Mouse (Mus musculus) hindbrain, embryonic 11.5 days (tissue): ENCODE measurements around the gene Nfia. TPM values are rescaled to one million over a fixed set of nuclear protein-coding genes. Genes with fewer than 3 reads are reported as not detected.

Experiments
- ATAC-seq: fragments of 200-750 bp; cut with Nextera tagmentation; 2 replicates; pipeline ENCODE4 v1.8.0; 2017; ENCODE audit warnings: mild to moderate bottlenecking, moderate TSS enrichment, moderate library complexity; ENCODE audit not compliant: low FRiP score
- DNase-seq: peaks from one replicate; pipeline ENCODE4 v3.0.0-alpha.2; 2015; ENCODE audit warnings: low spot score
- H3K27ac ChIP-seq: fragments of 300-500 bp; sonication (generic); 2 replicates; pipeline ENCODE4 v1.5.1; 2014; ENCODE audit warnings: mild to moderate bottlenecking, low read depth, low read length
- H3K27me3 ChIP-seq: fragments of 300-500 bp; sonication (generic); 2 replicates; pipeline ENCODE4 v1.6.1; 2014; ENCODE audit warnings: mild to moderate bottlenecking, low read length, moderate library complexity, mixed read lengths; ENCODE audit not compliant: control insufficient read depth, insufficient read depth
- H3K36me3 ChIP-seq: fragments of 300-500 bp; sonication (generic); 2 replicates; pipeline ENCODE4 v1.6.1; 2014; ENCODE audit warnings: mild to moderate bottlenecking, low read length, moderate library complexity, mixed read lengths; ENCODE audit not compliant: control insufficient read depth, insufficient read depth
- H3K4me1 ChIP-seq: fragments of 300-500 bp; sonication (generic); replicated peaks from 2 replicates; pipeline ENCODE4 v1.6.1; 2014; ENCODE audit warnings: low read length, mixed read lengths; ENCODE audit not compliant: control insufficient read depth, insufficient read depth
- H3K4me2 ChIP-seq: fragments of 300-500 bp; sonication (generic); replicated peaks from 2 replicates; pipeline ENCODE4 v1.6.1; 2014; ENCODE audit warnings: mild to moderate bottlenecking, low read depth, low read length
- H3K4me3 ChIP-seq: fragments of 300-500 bp; sonication (generic); 2 replicates; pipeline ENCODE4 v1.5.1; 2014; ENCODE audit warnings: low read depth, low read length
- H3K9ac ChIP-seq: fragments of 300-500 bp; sonication (generic); 2 replicates; pipeline ENCODE4 v1.6.1; 2014; ENCODE audit warnings: low read depth, low read length
- H3K9me3 ChIP-seq: fragments of 300-500 bp; sonication (generic); 2 replicates; pipeline ENCODE4 v1.6.1; 2016; ENCODE audit warnings: low read length; ENCODE audit not compliant: control insufficient read depth
- WGBS: fragments of 180-500 bp; shearing (Covaris S2); extraction: QIAGEN DNeasy Blood & Tissue Kit; methylation state at CpG from one replicate; pipeline ENCODE4 v1.1.7; 2014; 5-methylcytosine and 5-hydroxymethylcytosine counted together
- polyA plus RNA-seq: library from polyadenylated mRNA; unstranded; fragments of >200 nt; fragmentation: Nextera tagmentation; extraction: Ambion mirVana; gene quantifications from 2 replicates; pipeline ENCODE4 v1.2.1, GENCODE M21; 2014

Nfia gene
- polyA plus RNA-seq, 1 experiment from 2014 or later = 45.6 TPM

DNA sequence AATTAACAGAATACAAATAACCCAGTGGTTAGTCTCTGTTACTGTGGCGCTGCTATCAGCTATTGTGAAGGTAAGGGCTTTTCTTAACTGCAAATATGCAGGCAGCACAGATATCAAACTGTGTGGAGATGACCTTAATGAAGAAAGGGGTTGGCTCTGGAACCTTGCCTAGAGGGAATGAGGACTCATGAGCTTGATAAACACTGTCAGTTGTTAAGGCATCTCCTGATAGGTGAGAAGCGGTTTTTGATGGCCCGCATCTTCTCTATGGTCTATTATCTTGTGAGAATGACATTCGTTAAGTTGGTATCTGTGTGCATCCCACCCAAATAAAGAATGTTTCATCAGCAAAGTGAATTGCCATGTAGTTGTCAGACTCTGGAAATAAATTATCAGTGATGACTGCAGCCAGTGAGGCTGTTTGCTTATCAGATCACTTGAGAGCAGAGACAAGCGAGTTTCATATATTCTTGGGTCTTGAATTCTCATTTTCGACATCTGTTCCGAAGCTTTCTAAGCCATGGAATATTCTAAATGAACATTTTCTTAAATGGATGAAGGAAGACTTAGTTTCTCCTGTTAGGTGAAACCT lies 37.9 kb downstream of the Nfia start:
- Histone ChIP-seq H3K4me3 (no peak overlapping the region), H3K4me2 (no peak overlapping the region), H3K27me3 (no peaks in the 10 kb centered on the region), H3K9me3 (no peaks in the 10 kb centered on the region), H3K4me1 (0 out of 2 replicates have a peak, but pooled peaks cover under 1% of the 10 kb centered on the region), H3K36me3 (no peaks in the 10 kb centered on the region), H3K27ac (no peak overlapping the region), H3K9ac (no peak overlapping the region)
- WGBS = 91% methylated on average over 7 of the region's 7 CpGs
- DNase-seq = no peak
- ATAC-seq = no peak

- 88% methylated on average over 5 of the region's 5 CpGs for WGBS
- Histone ChIP-seq H3K9ac (no peak overlapping the region), H3K4me1 (no peaks in the 10 kb centered on the region), H3K4me3 (no peak overlapping the region), H3K9me3 (no peaks in the 10 kb centered on the region), H3K36me3 (no peaks in the 10 kb centered on the region), H3K27me3 (no peaks in the 10 kb centered on the region), H3K4me2 (no peak overlapping the region), H3K27ac (no peak overlapping the region)
- ATAC-seq (no peak), DNase-seq (no peak)
Measured at GRCm38 (mm10) chr4:97813035-97813434, 40.5 kb downstream of the Nfia start.

GRCm38 (mm10) chr4:97813996-97814395 lies 41.5 kb downstream of the Nfia start:
- H3K9me3 ChIP-seq = no peaks in the 10 kb centered on the region
- 83% methylated on average over 4 of the region's 4 CpGs for WGBS
- no peak overlapping the region for H3K9ac ChIP-seq
- no peak for DNase-seq
- H3K27me3 ChIP-seq = no peaks in the 10 kb centered on the region
- no peak for ATAC-seq
- H3K4me1 ChIP-seq = no peaks in the 10 kb centered on the region; the same call in 1 of the 2 replicates
- H3K4me2 ChIP-seq = no peak overlapping the region
- no peak overlapping the region for H3K27ac ChIP-seq
- no peak overlapping the region for H3K4me3 ChIP-seq
- no peaks in the 10 kb centered on the region for H3K36me3 ChIP-seq

DNA sequence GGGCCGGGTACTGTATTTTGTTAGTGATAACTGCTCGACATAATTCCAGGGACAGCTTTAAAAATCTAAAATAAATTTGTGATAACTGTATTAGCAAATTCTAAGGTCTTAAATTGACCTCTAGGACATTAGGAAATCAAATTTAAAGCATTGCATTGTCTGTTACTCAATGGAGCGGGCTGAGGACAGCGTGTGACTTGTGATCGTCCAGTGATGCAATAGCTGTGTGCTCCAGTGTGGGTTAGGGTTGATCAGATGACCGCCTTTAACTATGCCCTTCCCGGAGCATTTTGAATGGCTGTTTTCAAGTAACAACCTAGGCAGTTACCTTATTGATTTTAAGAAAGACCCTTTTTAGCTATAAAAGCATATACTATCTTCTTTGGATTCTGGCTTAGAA lies 42.0 kb downstream of the Nfia start:
- Histone ChIP-seq H3K27me3 (no peaks in the 10 kb centered on the region), H3K36me3 (no peaks in the 10 kb centered on the region), H3K4me3 (no peak overlapping the region), H3K27ac (no peak overlapping the region), H3K9ac (no peak overlapping the region), H3K4me2 (no peak overlapping the region), H3K4me1 (no peaks in the 10 kb centered on the region; the same call in 1 of the 2 replicates), H3K9me3 (no peaks in the 10 kb centered on the region)
- DNase-seq (no peak), ATAC-seq (no peak)
- WGBS = 87% methylated on average over 7 of the region's 7 CpGs

DNA sequence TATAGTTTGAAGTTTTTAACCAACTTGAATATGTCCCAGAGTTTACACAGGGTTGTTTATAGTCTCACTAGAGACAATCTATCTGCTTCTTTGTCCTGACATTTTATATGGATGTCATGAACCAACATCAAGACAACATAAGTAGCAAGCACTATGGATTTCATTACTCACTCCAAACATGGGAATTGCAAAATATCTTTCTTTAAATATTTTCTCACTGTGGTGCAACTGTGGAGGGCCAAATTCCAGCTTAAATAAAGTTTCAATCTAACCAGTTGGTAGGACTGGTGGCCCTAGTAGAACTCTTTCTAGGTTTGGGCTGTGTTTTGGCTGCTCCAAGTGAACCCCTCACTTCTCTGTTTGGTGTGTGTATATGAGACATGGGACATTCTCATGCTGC lies 43.5 kb downstream of the Nfia start:
- no peaks in the 10 kb centered on the region; the same call in 1 of the 2 replicates for H3K4me1 ChIP-seq
- no peak overlapping the region for H3K4me3 ChIP-seq
- DNase-seq = no peak
- no peaks in the 10 kb centered on the region for H3K36me3 ChIP-seq
- no peak overlapping the region for H3K27ac ChIP-seq
- no peak overlapping the region for H3K4me2 ChIP-seq
- no peaks in the 10 kb centered on the region for H3K9me3 ChIP-seq
- H3K27me3 ChIP-seq = no peaks in the 10 kb centered on the region
- ATAC-seq = no peak
- H3K9ac ChIP-seq = no peak overlapping the region

GRCm38 (mm10) chr4:97816753-97817152 lies 44.2 kb downstream of the Nfia start:
- H3K4me3 ChIP-seq = no peak overlapping the region
- H3K9ac ChIP-seq = no peak overlapping the region
- ATAC-seq = no peak
- H3K27me3 ChIP-seq = no peaks in the 10 kb centered on the region
- no peaks in the 10 kb centered on the region for H3K36me3 ChIP-seq
- WGBS = 91% methylated on average over 3 of the region's 3 CpGs
- DNase-seq = no peak
- H3K4me2 ChIP-seq = no peak overlapping the region
- H3K9me3 ChIP-seq = no peaks in the 10 kb centered on the region
- no peak overlapping the region for H3K27ac ChIP-seq
- H3K4me1 ChIP-seq = no peaks in the 10 kb centered on the region; the same call in 1 of the 2 replicates

GRCm38 (mm10) chr4:97817741-97818140 lies 45.2 kb downstream of the Nfia start:
- ATAC-seq (no peak), DNase-seq (no peak)

DNA sequence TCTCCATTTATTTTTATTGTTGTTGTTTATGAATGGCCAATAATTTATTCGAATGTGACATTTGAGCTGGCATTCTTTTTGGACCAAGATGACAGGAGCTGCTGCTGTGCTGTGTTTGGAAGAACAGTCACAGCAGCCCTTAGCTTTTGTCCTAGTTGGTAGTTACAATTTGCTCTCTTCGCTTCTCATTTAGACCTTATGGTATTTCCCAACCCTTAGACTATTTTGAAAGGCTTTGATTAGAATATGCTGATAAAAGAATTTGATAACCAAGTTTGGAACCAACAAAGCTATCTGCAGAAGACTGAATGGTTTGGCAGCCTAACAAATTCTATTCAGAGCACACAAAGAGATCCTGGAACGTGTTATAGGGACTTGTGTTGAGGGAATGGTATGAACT lies 46.0 kb downstream of the Nfia start:
- ATAC-seq (no peak), DNase-seq (no peak)
- no peak overlapping the region for H3K4me2 ChIP-seq
- no peaks in the 10 kb centered on the region; the same call in 1 of the 2 replicates for H3K4me1 ChIP-seq
- H3K27ac ChIP-seq = no peak overlapping the region
- H3K9me3 ChIP-seq = no peaks in the 10 kb centered on the region
- H3K27me3 ChIP-seq = no peaks in the 10 kb centered on the region
- 80% methylated on average over 3 of the region's 3 CpGs for WGBS
- no peaks in the 10 kb centered on the region for H3K36me3 ChIP-seq
- no peak overlapping the region for H3K4me3 ChIP-seq
- no peak overlapping the region for H3K9ac ChIP-seq

More at GRCm38 (mm10) chr4:97817741-97818140, 45.2 kb downstream of the Nfia start:
- Histone ChIP-seq H3K4me3 (no peak overlapping the region), H3K9ac (no peak overlapping the region), H3K27me3 (no peaks in the 10 kb centered on the region), H3K9me3 (no peaks in the 10 kb centered on the region), H3K27ac (no peak overlapping the region), H3K4me1 (no peaks in the 10 kb centered on the region; the same call in 1 of the 2 replicates), H3K36me3 (no peaks in the 10 kb centered on the region), H3K4me2 (no peak overlapping the region)
- WGBS = 97% methylated on average over 1 of the region's 1 CpGs

DNA sequence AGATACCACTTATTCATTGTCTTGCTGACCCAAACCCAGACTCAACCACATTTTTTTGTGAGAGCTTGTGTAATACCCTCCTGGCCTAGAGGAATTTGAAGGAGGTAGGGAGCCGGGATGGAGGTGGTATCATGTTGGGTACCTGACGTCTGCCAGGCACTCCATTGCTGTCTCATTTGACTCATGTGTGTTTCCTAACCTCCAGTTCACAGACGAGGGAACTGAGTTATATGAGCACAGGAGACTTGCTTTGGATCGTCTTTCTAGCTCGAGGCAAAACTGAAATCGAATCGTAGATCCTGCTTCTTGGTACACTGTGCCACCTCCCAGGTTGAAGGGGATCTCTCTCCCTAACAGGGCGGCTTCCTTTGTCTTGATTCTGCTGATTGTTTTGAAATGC lies 46.6 kb downstream of the Nfia start:
- H3K27me3 ChIP-seq = no peaks in the 10 kb centered on the region
- H3K4me2 ChIP-seq = no peak overlapping the region
- ATAC-seq (no peak), DNase-seq (no peak)
- no peaks in the 10 kb centered on the region for H3K9me3 ChIP-seq
- H3K36me3 ChIP-seq = no peaks in the 10 kb centered on the region
- no peak overlapping the region for H3K9ac ChIP-seq
- H3K4me3 ChIP-seq = no peak overlapping the region
- WGBS = 89% methylated on average over 8 of the region's 8 CpGs
- no peak overlapping the region for H3K27ac ChIP-seq
- H3K4me1 ChIP-seq = no peaks in the 10 kb centered on the region; the same call in 1 of the 2 replicates
